Mouse (Mus musculus): ENCODE results near the gene Hoxb7. TPM values are rescaled to one million over a fixed set of nuclear protein-coding genes. Genes with fewer than 3 reads are reported as not detected.

The Hoxb7 gene
- total RNA-seq, 1 experiment = 0.98 TPM

- TF ChIP-seq HCFC1 (IDR thresholded peaks at IDR 0.05; ENCODE audit: borderline replicate concordance, insufficient read depth, low read length) (no peak), ZNF384 (IDR thresholded peaks at IDR 0.05; ENCODE audit: low read depth, low read length) (no peak), CHD2 (IDR thresholded peaks at IDR 0.05; ENCODE audit: low read depth, low read length) (no peak), MAFK (IDR thresholded peaks at IDR 0.05; ENCODE audit: insufficient read depth, low read depth, low read length) (no peak), ZC3H11A (IDR thresholded peaks at IDR 0.05; ENCODE audit: borderline replicate concordance, low read depth, low read length) (no peak)
- Histone ChIP-seq H3K4me1 (ENCODE audit: control insufficient read depth in 2 of 2, insufficient read depth in 2 of 2, low read length in 2 of 2, poor library complexity in 1 of 2) (no peaks in the 10 kb centered on the region), H3K9me3 (ENCODE audit: control insufficient read depth, insufficient read depth, low read depth, low read length) (no peaks in the 10 kb centered on the region), H3K27ac (ENCODE audit: insufficient read depth, low read depth, low read length, poor library complexity, severe bottlenecking) (no peak overlapping the region), H3K9ac (ENCODE audit: insufficient read depth, low read depth, low read length, poor library complexity, severe bottlenecking) (no peak overlapping the region), H3K4me3 (ENCODE audit: insufficient read depth in 1 of 2, low read depth in 1 of 2, low read length in 2 of 2, poor library complexity in 1 of 2, severe bottlenecking in 1 of 2) (no peak overlapping the region), H3K36me3 (ENCODE audit: control insufficient read depth, insufficient read depth, low read length, poor library complexity, severe bottlenecking) (no peaks in the 10 kb centered on the region)
- in situ Hi-C loops (cut with MboI; ENCODE audit: low sequenced_read_pairs in 2 of 2, unreplicated experiment in 2 of 2) = loop anchor here in 1 of 2 experiments (5.0 kb wide), 1 partner anchor 44 kb away; the partner anchor contains the start of gene Hoxb8
- DNase-seq (ENCODE audit: low read depth, low spot score) = no peak
These were observed 40.3 kb downstream of the Hoxb7 start for GRCm38 (mm10) chr11:96326705-96327104.

GRCm38 (mm10) chr11:96327122-96327521 is 40.7 kb downstream of the Hoxb7 start:
- Histone ChIP-seq H3K9ac (ENCODE audit: insufficient read depth, low read depth, low read length, poor library complexity, severe bottlenecking) (no peak overlapping the region), H3K4me1 (ENCODE audit: control insufficient read depth in 2 of 2, insufficient read depth in 2 of 2, low read length in 2 of 2, poor library complexity in 1 of 2) (no peaks in the 10 kb centered on the region), H3K9me3 (ENCODE audit: control insufficient read depth, insufficient read depth, low read depth, low read length) (no peaks in the 10 kb centered on the region), H3K27ac (ENCODE audit: insufficient read depth, low read depth, low read length, poor library complexity, severe bottlenecking) (no peak overlapping the region), H3K36me3 (ENCODE audit: control insufficient read depth, insufficient read depth, low read length, poor library complexity, severe bottlenecking) (no peaks in the 10 kb centered on the region), H3K4me3 (ENCODE audit: insufficient read depth in 1 of 2, low read depth in 1 of 2, low read length in 2 of 2, poor library complexity in 1 of 2, severe bottlenecking in 1 of 2) (no peak overlapping the region)
- no peak for TF ChIP-seq MAFK (IDR thresholded peaks at IDR 0.05; ENCODE audit: insufficient read depth, low read depth, low read length)
- TF ChIP-seq ZNF384 (IDR thresholded peaks at IDR 0.05; ENCODE audit: low read depth, low read length) = no peak
- no peak for TF ChIP-seq CHD2 (IDR thresholded peaks at IDR 0.05; ENCODE audit: low read depth, low read length)
- TF ChIP-seq ZC3H11A (IDR thresholded peaks at IDR 0.05; ENCODE audit: borderline replicate concordance, low read depth, low read length) = no peak
- no peak for TF ChIP-seq HCFC1 (IDR thresholded peaks at IDR 0.05; ENCODE audit: borderline replicate concordance, insufficient read depth, low read length)
- in situ Hi-C loops (cut with MboI; ENCODE audit: low sequenced_read_pairs in 2 of 2, unreplicated experiment in 2 of 2) = loop anchor here in 1 of 2 experiments (5.0 kb wide), 1 partner anchor 45 kb away; the partner anchor contains the start of gene Hoxb8
- DNase-seq (ENCODE audit: low read depth, low spot score) = no peak

- DNase-seq (ENCODE audit: low read depth, low spot score) = no peak
These were observed 41.3 kb downstream of the Hoxb7 start for GRCm38 (mm10) chr11:96327750-96328149.

GRCm38 (mm10) chr11:96328605-96329004 is 42.2 kb downstream of the Hoxb7 start:
- in situ Hi-C loops (cut with MboI; ENCODE audit: low sequenced_read_pairs in 2 of 2, unreplicated experiment in 2 of 2) = loop anchor here in 1 of 2 experiments (5.0 kb wide), 1 partner anchor 46 kb away; the partner anchor contains the start of gene Hoxb8
- no peaks in the 10 kb centered on the region for H3K36me3 ChIP-seq (ENCODE audit: control insufficient read depth, insufficient read depth, low read length, poor library complexity, severe bottlenecking)
- H3K4me3 ChIP-seq (ENCODE audit: insufficient read depth in 1 of 2, low read depth in 1 of 2, low read length in 2 of 2, poor library complexity in 1 of 2, severe bottlenecking in 1 of 2) = no peak overlapping the region
- H3K9ac ChIP-seq (ENCODE audit: insufficient read depth, low read depth, low read length, poor library complexity, severe bottlenecking) = no peak overlapping the region
- no peaks in the 10 kb centered on the region for H3K4me1 ChIP-seq (ENCODE audit: control insufficient read depth in 2 of 2, insufficient read depth in 2 of 2, low read length in 2 of 2, poor library complexity in 1 of 2)
- TF ChIP-seq CHD2 (IDR thresholded peaks at IDR 0.05; ENCODE audit: low read depth, low read length) (no peak), MAFK (IDR thresholded peaks at IDR 0.05; ENCODE audit: insufficient read depth, low read depth, low read length) (no peak), ZC3H11A (IDR thresholded peaks at IDR 0.05; ENCODE audit: borderline replicate concordance, low read depth, low read length) (no peak), ZNF384 (IDR thresholded peaks at IDR 0.05; ENCODE audit: low read depth, low read length) (no peak), HCFC1 (IDR thresholded peaks at IDR 0.05; ENCODE audit: borderline replicate concordance, insufficient read depth, low read length) (no peak)
- H3K9me3 ChIP-seq (ENCODE audit: control insufficient read depth, insufficient read depth, low read depth, low read length) = no peaks in the 10 kb centered on the region
- DNase-seq (ENCODE audit: low read depth, low spot score) = no peak
- H3K27ac ChIP-seq (ENCODE audit: insufficient read depth, low read depth, low read length, poor library complexity, severe bottlenecking) = no peak overlapping the region

More at GRCm38 (mm10) chr11:96327750-96328149, 41.3 kb downstream of the Hoxb7 start:
- Histone ChIP-seq H3K4me3 (ENCODE audit: insufficient read depth in 1 of 2, low read depth in 1 of 2, low read length in 2 of 2, poor library complexity in 1 of 2, severe bottlenecking in 1 of 2) (no peak overlapping the region), H3K27ac (ENCODE audit: insufficient read depth, low read depth, low read length, poor library complexity, severe bottlenecking) (no peak overlapping the region), H3K9ac (ENCODE audit: insufficient read depth, low read depth, low read length, poor library complexity, severe bottlenecking) (no peak overlapping the region), H3K4me1 (ENCODE audit: control insufficient read depth in 2 of 2, insufficient read depth in 2 of 2, low read length in 2 of 2, poor library complexity in 1 of 2) (no peaks in the 10 kb centered on the region), H3K9me3 (ENCODE audit: control insufficient read depth, insufficient read depth, low read depth, low read length) (no peaks in the 10 kb centered on the region), H3K36me3 (ENCODE audit: control insufficient read depth, insufficient read depth, low read length, poor library complexity, severe bottlenecking) (no peaks in the 10 kb centered on the region)
- in situ Hi-C loops (cut with MboI; ENCODE audit: low sequenced_read_pairs in 2 of 2, unreplicated experiment in 2 of 2) = loop anchor here in 1 of 2 experiments (5.0 kb wide), 1 partner anchor 45 kb away; the partner anchor contains the start of gene Hoxb8
- TF ChIP-seq CHD2 (IDR thresholded peaks at IDR 0.05; ENCODE audit: low read depth, low read length) (no peak), ZC3H11A (IDR thresholded peaks at IDR 0.05; ENCODE audit: borderline replicate concordance, low read depth, low read length) (no peak), ZNF384 (IDR thresholded peaks at IDR 0.05; ENCODE audit: low read depth, low read length) (no peak), MAFK (IDR thresholded peaks at IDR 0.05; ENCODE audit: insufficient read depth, low read depth, low read length) (no peak), HCFC1 (IDR thresholded peaks at IDR 0.05; ENCODE audit: borderline replicate concordance, insufficient read depth, low read length) (no peak)
